Mouse (Mus musculus): Measurements from ENCODE around the gene Gm49405. TPM values are rescaled to one million over a fixed set of nuclear protein-coding genes. Genes with fewer than 3 reads are reported as not detected.

Gene Gm49405
- polyA plus RNA-seq, 1 experiment from 2014 or later, result 4.2 TPM

- no peak overlapping the region for H3K4me2 ChIP-seq (replicated peaks)
- 36% methylated on average over 6 of the region's 6 CpGs for WGBS
- no peak for ATAC-seq (ENCODE audit: low FRiP score)
Observed at GRCm38 (mm10) chr19:3990804-3991203, 9.6 kb upstream of the Gm49405 start.

GRCm38 (mm10) chr19:3991562-3991961, 8.9 kb upstream of the Gm49405 start:
- Histone ChIP-seq H3K4me2 (replicated peaks) (no peak overlapping the region), H3K36me3 (no peaks in the 10 kb centered on the region), H3K27ac (no peak overlapping the region), H3K27me3 (no peaks in the 10 kb centered on the region), H3K4me1 (peaks cover 5% of the 10 kb centered on the region), H3K9ac (no peak overlapping the region), H3K4me3 (no peak overlapping the region), H3K9me3 (replicated peaks) (no peaks in the 10 kb centered on the region)
- 95% methylated on average over 3 of the region's 3 CpGs for WGBS
- no peak for ATAC-seq (ENCODE audit: low FRiP score)

More at GRCm38 (mm10) chr19:3990804-3991203, 9.6 kb upstream of the Gm49405 start:
- Histone ChIP-seq H3K9me3 (replicated peaks) (no peaks in the 10 kb centered on the region), H3K4me3 (no peak overlapping the region), H3K27ac (peak overlapping the region; percentile 17; the same call in 1 of the 2 replicates), H3K27me3 (no peaks in the 10 kb centered on the region), H3K36me3 (no peaks in the 10 kb centered on the region), H3K9ac (0 out of 2 replicates have a peak overlapping the region, but pooled peaks have one; percentile 13), H3K4me1 (peaks cover 12% of the 10 kb centered on the region)

GRCm38 (mm10) chr19:3991966-3992365, 8.5 kb upstream of the Gm49405 start:
- Histone ChIP-seq H3K27me3 (no peaks in the 10 kb centered on the region), H3K4me1 (peaks cover 4% of the 10 kb centered on the region; the same call in 1 of the 2 replicates), H3K36me3 (no peaks in the 10 kb centered on the region), H3K4me3 (no peak overlapping the region), H3K9ac (no peak overlapping the region), H3K9me3 (replicated peaks) (no peaks in the 10 kb centered on the region), H3K4me2 (replicated peaks) (no peak overlapping the region), H3K27ac (no peak overlapping the region)
- ATAC-seq (ENCODE audit: low FRiP score), result no peak
- 80% methylated on average over 3 of the region's 3 CpGs for WGBS

GRCm38 (mm10) chr19:3992416-3992815, 8.0 kb upstream of the Gm49405 start, which contains the start of gene Tbx10:
Gene Tbx10, plus strand, starts transcription at chr19:3992752.
- no peak for ATAC-seq (ENCODE audit: low FRiP score)
- Histone ChIP-seq H3K27ac (no peak within 1 kb of the TSS), H3K36me3 (no peaks in the 10 kb centered on the region), H3K4me1 (peaks cover 4% of the 10 kb centered on the region; the same call in 1 of the 2 replicates), H3K9me3 (replicated peaks) (no peaks in the 10 kb centered on the region), H3K27me3 (no peaks in the 10 kb centered on the region), H3K9ac (no peak within 1 kb of the TSS; the same call in 1 of the 2 replicates), H3K4me2 (replicated peaks) (no peak within 1 kb of the TSS), H3K4me3 (no peak within 1 kb of the TSS)
- WGBS, result 49% methylated on average over 5 of the region's 5 CpGs

- Histone ChIP-seq H3K9ac (no peak overlapping the region), H3K36me3 (no peaks in the 10 kb centered on the region), H3K4me2 (replicated peaks) (no peak overlapping the region), H3K27ac (no peak overlapping the region), H3K27me3 (0 out of 2 replicates have a peak, but pooled peaks cover 3% of the 10 kb centered on the region), H3K4me3 (no peak overlapping the region), H3K4me1 (peaks cover 4% of the 10 kb centered on the region; the same call in 1 of the 2 replicates), H3K9me3 (replicated peaks) (no peaks in the 10 kb centered on the region)
- ATAC-seq (ENCODE audit: low FRiP score), result no peak
- 64% methylated on average over 6 of the region's 6 CpGs for WGBS
Observed at GRCm38 (mm10) chr19:3994932-3995331, 5.5 kb upstream of the Gm49405 start.

- Histone ChIP-seq H3K9me3 (replicated peaks) (no peaks in the 10 kb centered on the region), H3K36me3 (no peaks in the 10 kb centered on the region), H3K4me3 (no peak overlapping the region), H3K27me3 (0 out of 2 replicates have a peak, but pooled peaks cover 3% of the 10 kb centered on the region), H3K4me1 (peaks cover 4% of the 10 kb centered on the region; the same call in 1 of the 2 replicates), H3K9ac (no peak overlapping the region), H3K27ac (no peak overlapping the region), H3K4me2 (replicated peaks) (no peak overlapping the region)
- WGBS, result 91% methylated on average over 3 of the region's 3 CpGs
- no peak for ATAC-seq (ENCODE audit: low FRiP score)
Observed at GRCm38 (mm10) chr19:3995505-3995904, 4.9 kb upstream of the Gm49405 start.

- WGBS, result 73% methylated on average over 7 of the region's 7 CpGs
- Histone ChIP-seq H3K36me3 (no peaks in the 10 kb centered on the region), H3K27me3 (0 out of 2 replicates have a peak, but pooled peaks cover 3% of the 10 kb centered on the region), H3K4me1 (peaks cover 3% of the 10 kb centered on the region), H3K27ac (no peak overlapping the region), H3K9me3 (replicated peaks) (no peaks in the 10 kb centered on the region), H3K4me2 (replicated peaks) (no peak overlapping the region), H3K4me3 (no peak overlapping the region), H3K9ac (no peak overlapping the region)
- no peak for ATAC-seq (ENCODE audit: low FRiP score)
Observed at GRCm38 (mm10) chr19:3996106-3996505, 4.3 kb upstream of the Gm49405 start.

GRCm38 (mm10) chr19:3996747-3997146, 3.7 kb upstream of the Gm49405 start:
- Histone ChIP-seq H3K36me3 (no peaks in the 10 kb centered on the region), H3K9me3 (replicated peaks) (no peaks in the 10 kb centered on the region), H3K27me3 (peaks cover 3% of the 10 kb centered on the region; the same call in 1 of the 2 replicates), H3K9ac (no peak overlapping the region; the same call in 1 of the 2 replicates), H3K27ac (no peak overlapping the region), H3K4me3 (no peak overlapping the region), H3K4me2 (replicated peaks) (no peak overlapping the region), H3K4me1 (peaks cover 8% of the 10 kb centered on the region)
- ATAC-seq (ENCODE audit: low FRiP score), result no peak
- WGBS, result 82% methylated on average over 8 of the region's 8 CpGs

GRCm38 (mm10) chr19:3997231-3997630, 3.2 kb upstream of the Gm49405 start:
- no peak overlapping the region for H3K4me3 ChIP-seq
- H3K4me1 ChIP-seq, result peaks cover 8% of the 10 kb centered on the region
- no peak overlapping the region for H3K27ac ChIP-seq
- H3K36me3 ChIP-seq, result no peaks in the 10 kb centered on the region
- no peak overlapping the region for H3K9ac ChIP-seq
- whole genome bisulfite sequencing, result 67% methylated on average over 8 of the region's 8 CpGs
- H3K9me3 ChIP-seq (replicated peaks), result no peaks in the 10 kb centered on the region
- no peak overlapping the region for H3K4me2 ChIP-seq (replicated peaks)
- ATAC-seq (ENCODE audit: low FRiP score), result no peak
- peaks cover 3% of the 10 kb centered on the region; the same call in 1 of the 2 replicates for H3K27me3 ChIP-seq

- H3K9me3 ChIP-seq (replicated peaks), result no peaks in the 10 kb centered on the region
- peaks cover 8% of the 10 kb centered on the region for H3K4me1 ChIP-seq
- ATAC-seq (ENCODE audit: low FRiP score), result no peak
- H3K27me3 ChIP-seq, result peaks cover 3% of the 10 kb centered on the region; the same call in 1 of the 2 replicates
- no peaks in the 10 kb centered on the region for H3K36me3 ChIP-seq
- H3K4me3 ChIP-seq, result no peak overlapping the region
- 72% methylated on average over 8 of the region's 8 CpGs for WGBS
- H3K4me2 ChIP-seq (replicated peaks), result no peak overlapping the region
- no peak overlapping the region for H3K9ac ChIP-seq
- no peak overlapping the region for H3K27ac ChIP-seq
Observed at GRCm38 (mm10) chr19:3998335-3998734, 2.1 kb upstream of the Gm49405 start.

GRCm38 (mm10) chr19:3999121-3999730, 1.2 kb upstream of the Gm49405 start:
- Histone ChIP-seq H3K4me2 (replicated peaks) (peak overlapping the region; percentile 91), H3K4me3 (0 out of 2 replicates have a peak overlapping the region, but pooled peaks have one; percentile 75), H3K4me1 (peaks cover 8% of the 10 kb centered on the region), H3K27ac (no peak overlapping the region), H3K9me3 (replicated peaks) (no peaks in the 10 kb centered on the region), H3K36me3 (no peaks in the 10 kb centered on the region), H3K27me3 (peaks cover 3% of the 10 kb centered on the region; the same call in 1 of the 2 replicates), H3K9ac (peak overlapping the region; percentile 87; the same call in 1 of the 2 replicates)
- no peak for ATAC-seq (ENCODE audit: low FRiP score)
- 87% methylated on average over 9 of the region's 9 CpGs for WGBS

- H3K4me2 ChIP-seq (replicated peaks), result peak overlapping the region; percentile 91
- H3K27me3 ChIP-seq, result peaks cover 3% of the 10 kb centered on the region; the same call in 1 of the 2 replicates
- H3K27ac ChIP-seq, result peak overlapping the region; percentile 98
- peaks cover 8% of the 10 kb centered on the region for H3K4me1 ChIP-seq
- H3K9ac ChIP-seq, result peak overlapping the region; percentile 87
- H3K9me3 ChIP-seq (replicated peaks), result no peaks in the 10 kb centered on the region
- peak; percentile 23 for ATAC-seq (ENCODE audit: low FRiP score)
- peak overlapping the region; percentile 75 for H3K4me3 ChIP-seq
- WGBS, result 20% methylated on average over 17 of the region's 17 CpGs
- H3K36me3 ChIP-seq, result peaks cover 8% of the 10 kb centered on the region
Observed at GRCm38 (mm10) chr19:4000949-4001525, 611 bp downstream of the Gm49405 start.
